Mouse (Mus musculus) gastrocnemius, postnatal 25 days (tissue): Measurements from ENCODE around the gene Pdzd2. TPM values are rescaled to one million over a fixed set of nuclear protein-coding genes. Genes with fewer than 3 reads are reported as not detected.

Source experiments
- DNase-seq: peaks from one replicate; pipeline ENCODE4 v3.0.0; 2022
- total RNA-seq, 2 experiments: library from RNA; stranded (reverse); gene quantifications; 1 replicate in 1 of 2; 2 replicates in 1 of 2; pipeline ENCODE4 v1.2.3; 2021

Gene Pdzd2
- total RNA-seq, 2 experiments from 2014 or later = 18.9 to 19.3 TPM

GRCm38 (mm10) chr15:12351470-12351869, 388.3 kb downstream of the Pdzd2 start:
- no peak for DNase-seq

GRCm38 (mm10) chr15:12349840-12350239, 389.9 kb downstream of the Pdzd2 start:
- DNase-seq = no peak

- no peak for DNase-seq
These were observed 390.8 kb downstream of the Pdzd2 start for GRCm38 (mm10) chr15:12348950-12349349.

GRCm38 (mm10) chr15:12346916-12347315, 392.8 kb downstream of the Pdzd2 start:
- DNase-seq = no peak

GRCm38 (mm10) chr15:12341401-12341758, 398.3 kb downstream of the Pdzd2 start:
- no peak for DNase-seq

- DNase-seq = no peak
These were observed 399.0 kb downstream of the Pdzd2 start for GRCm38 (mm10) chr15:12340536-12341400.

GRCm38 (mm10) chr15:12337779-12338137, 402.0 kb downstream of the Pdzd2 start:
- DNase-seq = no peak

- no peak for DNase-seq
These were observed 402.5 kb downstream of the Pdzd2 start for GRCm38 (mm10) chr15:12337030-12337778.

- peak; percentile 27 for DNase-seq
These were observed 405.3 kb downstream of the Pdzd2 start for GRCm38 (mm10) chr15:12334381-12334780.

GRCm38 (mm10) chr15:12331300-12331699, 408.4 kb downstream of the Pdzd2 start:
- no peak for DNase-seq

GRCm38 (mm10) chr15:12330892-12331291, 408.8 kb downstream of the Pdzd2 start:
- DNase-seq = no peak

GRCm38 (mm10) chr15:12330389-12330788, 409.3 kb downstream of the Pdzd2 start:
- DNase-seq = no peak

- peak; percentile 14 for DNase-seq
These were observed 415.4 kb downstream of the Pdzd2 start for GRCm38 (mm10) chr15:12324326-12324725.

GRCm38 (mm10) chr15:12322676-12323402, 416.9 kb downstream of the Pdzd2 start:
- DNase-seq = no peak

- peak; percentile 61 for DNase-seq
These were observed 417.7 kb downstream of the Pdzd2 start, which contains the start of gene 1810049J17Rik for GRCm38 (mm10) chr15:12321788-12322621. Gene 1810049J17Rik, minus strand, starts transcription at chr15:12321899.

GRCm38 (mm10) chr15:12321091-12321787, 418.5 kb downstream of the Pdzd2 start, which contains the start of gene Golph3:
Gene Golph3, plus strand, starts transcription at chr15:12321450.
- DNase-seq = peak; percentile 95

GRCm38 (mm10) chr15:12320441-12321090, 419.2 kb downstream of the Pdzd2 start:
- DNase-seq = no peak

GRCm38 (mm10) chr15:12319889-12320288, 419.8 kb downstream of the Pdzd2 start:
- no peak for DNase-seq

- no peak for DNase-seq
These were observed 421.3 kb downstream of the Pdzd2 start for GRCm38 (mm10) chr15:12318451-12318850.

GRCm38 (mm10) chr15:12317290-12317689, 422.4 kb downstream of the Pdzd2 start:
- DNase-seq = no peak
